Mouse (Mus musculus): ENCODE measurements around the gene Sgo2a.
A peak's percentile ranks its signal among the peaks of the same experiment; 100 is the strongest.
"Not testable (repeated sequence)": the region's sequence is repeated elsewhere in the genome, so short reads cannot be mapped to it uniquely, and the experiment has no call there.

Sgo2a gene

GRCm38 (mm10) chr1:58031160-58031769 is 35.5 kb downstream of the Sgo2a start:
- peak; percentile 36 for DNase-seq

GRCm38 (mm10) chr1:58037306-58037705 is 41.5 kb downstream of the Sgo2a start:
- DNase-seq = not testable (repeated sequence)

- peak; percentile 20 for DNase-seq
Observed at GRCm38 (mm10) chr1:58045076-58045475, 49.3 kb downstream of the Sgo2a start.

- peak; percentile 75 for DNase-seq
Observed at GRCm38 (mm10) chr1:58045546-58045945, 49.8 kb downstream of the Sgo2a start.

GRCm38 (mm10) chr1:58046721-58047290 is 51.0 kb downstream of the Sgo2a start:
- DNase-seq = no peak

GRCm38 (mm10) chr1:58049126-58049525 is 53.4 kb downstream of the Sgo2a start:
- no peak for DNase-seq

- no peak for DNase-seq
Observed at GRCm38 (mm10) chr1:58055598-58055997, 59.8 kb downstream of the Sgo2a start.

GRCm38 (mm10) chr1:58056074-58056807 is 60.5 kb downstream of the Sgo2a start:
- DNase-seq = no peak

GRCm38 (mm10) chr1:58056939-58057338 is 61.2 kb downstream of the Sgo2a start:
- DNase-seq = no peak

- DNase-seq = no peak
Observed at GRCm38 (mm10) chr1:58058846-58059245, 63.1 kb downstream of the Sgo2a start.

GRCm38 (mm10) chr1:58062131-58062530 is 66.4 kb downstream of the Sgo2a start:
- DNase-seq = no peak

- no peak for DNase-seq
Observed at GRCm38 (mm10) chr1:58065151-58065550, 69.4 kb downstream of the Sgo2a start.

- no peak for DNase-seq
Observed at GRCm38 (mm10) chr1:58065606-58066005, 69.8 kb downstream of the Sgo2a start.

GRCm38 (mm10) chr1:58069181-58069580 is 73.4 kb downstream of the Sgo2a start:
- DNase-seq = no peak

- DNase-seq = no peak
Observed at GRCm38 (mm10) chr1:58070091-58070490, 74.3 kb downstream of the Sgo2a start.

- DNase-seq = no peak
Observed at GRCm38 (mm10) chr1:58071006-58071405, 75.2 kb downstream of the Sgo2a start.

GRCm38 (mm10) chr1:58071509-58071908 is 75.7 kb downstream of the Sgo2a start:
- DNase-seq = no peak

GRCm38 (mm10) chr1:58072416-58072815 is 76.6 kb downstream of the Sgo2a start:
- DNase-seq = no peak

- no peak for DNase-seq
Observed at GRCm38 (mm10) chr1:58072991-58073730, 77.4 kb downstream of the Sgo2a start.

- DNase-seq = no peak
Observed at GRCm38 (mm10) chr1:58074266-58074665, 78.5 kb downstream of the Sgo2a start.
